Mouse (Mus musculus): ENCODE measurements around the gene Gm10197.

GRCm38 (mm10) chr19:53344062-53344461 lies 27.5 kb downstream of the Gm10197 start:
- TF ChIP-seq CTCF (IDR thresholded peaks at IDR 0.05; ENCODE audit: low read depth) (no peak), EP300 (IDR thresholded peaks at IDR 0.05; ENCODE audit: low read depth) (no peak)
